Mouse (Mus musculus): ENCODE results near the gene Stpg3. TPM values are rescaled to one million over a fixed set of nuclear protein-coding genes. Genes with fewer than 3 reads are reported as not detected.

Stpg3 gene
- polyA plus RNA-seq (2014; fragmentation: Illumina TruSeq; extraction: RNeasy Lipid Tissue Mini Kit (QIAGEN cat#74804); ENCODE audit: low read depth, low replicate concordance): not detected

GRCm38 (mm10) chr2:25214444-25214843 lies at the start of gene Stpg3:
Gene Stpg3, minus strand, starts transcription at chr2:25214637.

GRCm38 (mm10) chr2:25262291-25262767 lies 47.9 kb upstream of the Stpg3 start, which contains the start of gene Tprn:
Gene Tprn, plus strand, starts transcription at chr2:25262618.

GRCm38 (mm10) chr2:25255284-25255779 lies 40.9 kb upstream of the Stpg3 start, which contains the start of gene Tmem203:
Gene Tmem203, plus strand, starts transcription at chr2:25255439.

GRCm38 (mm10) chr2:25246183-25247072 lies 32.0 kb upstream of the Stpg3 start, which contains the start of gene AL732309.1:
Gene AL732309.1, minus strand, starts transcription at chr2:25246863.

GRCm38 (mm10) chr2:25242101-25242506 lies 27.7 kb upstream of the Stpg3 start, which contains the start of the genes Rnf208 and Cysrt1:
Gene Rnf208, plus strand, starts transcription at chr2:25242255.
Gene Cysrt1, minus strand, starts transcription at chr2:25242452.

GRCm38 (mm10) chr2:25236614-25237013 lies 22.2 kb upstream of the Stpg3 start, which contains the start of gene Rnf224:
Gene Rnf224, minus strand, starts transcription at chr2:25236787.

GRCm38 (mm10) chr2:25234050-25234449 lies 19.6 kb upstream of the Stpg3 start, which contains the start of gene Slc34a3:
Gene Slc34a3, minus strand, starts transcription at chr2:25234364.

GRCm38 (mm10) chr2:25224492-25224765 lies 10.0 kb upstream of the Stpg3 start, which contains the start of gene Tubb4b:
Gene Tubb4b, minus strand, starts transcription at chr2:25224702.

GRCm38 (mm10) chr2:25218445-25218844 lies 4.0 kb upstream of the Stpg3 start, which contains the start of gene Fam166a:
Gene Fam166a, plus strand, starts transcription at chr2:25218745.

GRCm38 (mm10) chr2:25211121-25211670 lies 3.2 kb downstream of the Stpg3 start, which contains the start of gene Nelfb:
Gene Nelfb, minus strand, starts transcription at chr2:25211489.

GRCm38 (mm10) chr2:25196172-25196954 lies 18.1 kb downstream of the Stpg3 start, which contains the start of gene Tor4a:
Gene Tor4a, minus strand, starts transcription at chr2:25196886.

GRCm38 (mm10) chr2:25180478-25180903 lies 33.9 kb downstream of the Stpg3 start, which contains the start of gene Nrarp:
Gene Nrarp, plus strand, starts transcription at chr2:25180758.

Other genes with a start within 250 kb of the Stpg3 start
- gene Mrpl41, start 239.5 kb downstream of the Stpg3 start, polyA plus RNA-seq (2014; fragmentation: Illumina TruSeq; extraction: RNeasy Lipid Tissue Mini Kit (QIAGEN cat#74804); ENCODE audit: low read depth, low replicate concordance): 116 TPM
- gene Pnpla7, start 238.6 kb downstream of the Stpg3 start, polyA plus RNA-seq (2014; fragmentation: Illumina TruSeq; extraction: RNeasy Lipid Tissue Mini Kit (QIAGEN cat#74804); ENCODE audit: low read depth, low replicate concordance): 21.6 TPM
- gene Nsmf, start 160.3 kb downstream of the Stpg3 start, polyA plus RNA-seq (2014; fragmentation: Illumina TruSeq; extraction: RNeasy Lipid Tissue Mini Kit (QIAGEN cat#74804); ENCODE audit: low read depth, low replicate concordance): 27.4 TPM
- gene Entpd8, start 134.3 kb downstream of the Stpg3 start, polyA plus RNA-seq (2014; fragmentation: Illumina TruSeq; extraction: RNeasy Lipid Tissue Mini Kit (QIAGEN cat#74804); ENCODE audit: low read depth, low replicate concordance): not detected
- gene Noxa1, start 119.5 kb downstream of the Stpg3 start, polyA plus RNA-seq (2014; fragmentation: Illumina TruSeq; extraction: RNeasy Lipid Tissue Mini Kit (QIAGEN cat#74804); ENCODE audit: low read depth, low replicate concordance): not detected
- 9.5 TPM for gene Nrarp, start 33.9 kb downstream of the Stpg3 start, polyA plus RNA-seq (2014; fragmentation: Illumina TruSeq; extraction: RNeasy Lipid Tissue Mini Kit (QIAGEN cat#74804); ENCODE audit: low read depth, low replicate concordance)
- gene Tor4a, start 17.8 kb downstream of the Stpg3 start, polyA plus RNA-seq (2014; fragmentation: Illumina TruSeq; extraction: RNeasy Lipid Tissue Mini Kit (QIAGEN cat#74804); ENCODE audit: low read depth, low replicate concordance): 4.8 TPM
- gene Nelfb, start 3.1 kb downstream of the Stpg3 start, polyA plus RNA-seq (2014; fragmentation: Illumina TruSeq; extraction: RNeasy Lipid Tissue Mini Kit (QIAGEN cat#74804); ENCODE audit: low read depth, low replicate concordance): 34.5 TPM
- not detected for gene Fam166a, start 4.1 kb upstream of the Stpg3 start, polyA plus RNA-seq (2014; fragmentation: Illumina TruSeq; extraction: RNeasy Lipid Tissue Mini Kit (QIAGEN cat#74804); ENCODE audit: low read depth, low replicate concordance)
- 275 TPM for gene Tubb4b, start 10.1 kb upstream of the Stpg3 start, polyA plus RNA-seq (2014; fragmentation: Illumina TruSeq; extraction: RNeasy Lipid Tissue Mini Kit (QIAGEN cat#74804); ENCODE audit: low read depth, low replicate concordance)
- gene Slc34a3, start 19.7 kb upstream of the Stpg3 start, polyA plus RNA-seq (2014; fragmentation: Illumina TruSeq; extraction: RNeasy Lipid Tissue Mini Kit (QIAGEN cat#74804); ENCODE audit: low read depth, low replicate concordance): not detected
- gene Rnf224, start 22.1 kb upstream of the Stpg3 start, polyA plus RNA-seq (2014; fragmentation: Illumina TruSeq; extraction: RNeasy Lipid Tissue Mini Kit (QIAGEN cat#74804); ENCODE audit: low read depth, low replicate concordance): not detected
- not detected for gene Rnf208, start 27.6 kb upstream of the Stpg3 start, polyA plus RNA-seq (2014; fragmentation: Illumina TruSeq; extraction: RNeasy Lipid Tissue Mini Kit (QIAGEN cat#74804); ENCODE audit: low read depth, low replicate concordance)
- not detected for gene Cysrt1, start 27.8 kb upstream of the Stpg3 start, polyA plus RNA-seq (2014; fragmentation: Illumina TruSeq; extraction: RNeasy Lipid Tissue Mini Kit (QIAGEN cat#74804); ENCODE audit: low read depth, low replicate concordance)
- gene AL732309.1, start 32.2 kb upstream of the Stpg3 start, polyA plus RNA-seq (2014; fragmentation: Illumina TruSeq; extraction: RNeasy Lipid Tissue Mini Kit (QIAGEN cat#74804); ENCODE audit: low read depth, low replicate concordance): 6.4 TPM
- gene Tmem203, start 40.8 kb upstream of the Stpg3 start, polyA plus RNA-seq (2014; fragmentation: Illumina TruSeq; extraction: RNeasy Lipid Tissue Mini Kit (QIAGEN cat#74804); ENCODE audit: low read depth, low replicate concordance): 9.8 TPM
- 3.3 TPM for gene Tprn, start 48.0 kb upstream of the Stpg3 start, polyA plus RNA-seq (2014; fragmentation: Illumina TruSeq; extraction: RNeasy Lipid Tissue Mini Kit (QIAGEN cat#74804); ENCODE audit: low read depth, low replicate concordance)
- 49.1 TPM for gene Ssna1, start 57.8 kb upstream of the Stpg3 start, polyA plus RNA-seq (2014; fragmentation: Illumina TruSeq; extraction: RNeasy Lipid Tissue Mini Kit (QIAGEN cat#74804); ENCODE audit: low read depth, low replicate concordance)
- 42.7 TPM for gene Anapc2, start 57.8 kb upstream of the Stpg3 start, polyA plus RNA-seq (2014; fragmentation: Illumina TruSeq; extraction: RNeasy Lipid Tissue Mini Kit (QIAGEN cat#74804); ENCODE audit: low read depth, low replicate concordance)
- gene Tmem210, start 73.5 kb upstream of the Stpg3 start, polyA plus RNA-seq (2014; fragmentation: Illumina TruSeq; extraction: RNeasy Lipid Tissue Mini Kit (QIAGEN cat#74804); ENCODE audit: low read depth, low replicate concordance): not detected
- gene Lrrc26, start 75.3 kb upstream of the Stpg3 start, polyA plus RNA-seq (2014; fragmentation: Illumina TruSeq; extraction: RNeasy Lipid Tissue Mini Kit (QIAGEN cat#74804); ENCODE audit: low read depth, low replicate concordance): not detected
- not detected for gene Grin1, start 104.5 kb upstream of the Stpg3 start, polyA plus RNA-seq (2014; fragmentation: Illumina TruSeq; extraction: RNeasy Lipid Tissue Mini Kit (QIAGEN cat#74804); ENCODE audit: low read depth, low replicate concordance)
- gene Man1b1, start 117.7 kb upstream of the Stpg3 start, polyA plus RNA-seq (2014; fragmentation: Illumina TruSeq; extraction: RNeasy Lipid Tissue Mini Kit (QIAGEN cat#74804); ENCODE audit: low read depth, low replicate concordance): 21.4 TPM
- 6.7 TPM for gene Dpp7, start 141.7 kb upstream of the Stpg3 start, polyA plus RNA-seq (2014; fragmentation: Illumina TruSeq; extraction: RNeasy Lipid Tissue Mini Kit (QIAGEN cat#74804); ENCODE audit: low read depth, low replicate concordance)
- 8.8 TPM for gene Uap1l1, start 151.0 kb upstream of the Stpg3 start, polyA plus RNA-seq (2014; fragmentation: Illumina TruSeq; extraction: RNeasy Lipid Tissue Mini Kit (QIAGEN cat#74804); ENCODE audit: low read depth, low replicate concordance)
- not detected for gene Sapcd2, start 157.7 kb upstream of the Stpg3 start, polyA plus RNA-seq (2014; fragmentation: Illumina TruSeq; extraction: RNeasy Lipid Tissue Mini Kit (QIAGEN cat#74804); ENCODE audit: low read depth, low replicate concordance)
- 16.2 TPM for gene Entpd2, start 181.2 kb upstream of the Stpg3 start, polyA plus RNA-seq (2014; fragmentation: Illumina TruSeq; extraction: RNeasy Lipid Tissue Mini Kit (QIAGEN cat#74804); ENCODE audit: low read depth, low replicate concordance)
- gene Npdc1, start 184.7 kb upstream of the Stpg3 start, polyA plus RNA-seq (2014; fragmentation: Illumina TruSeq; extraction: RNeasy Lipid Tissue Mini Kit (QIAGEN cat#74804); ENCODE audit: low read depth, low replicate concordance): 36.7 TPM
- not detected for gene Fut7, start 208.6 kb upstream of the Stpg3 start, polyA plus RNA-seq (2014; fragmentation: Illumina TruSeq; extraction: RNeasy Lipid Tissue Mini Kit (QIAGEN cat#74804); ENCODE audit: low read depth, low replicate concordance)
- gene Abca2, start 214.1 kb upstream of the Stpg3 start, polyA plus RNA-seq (2014; fragmentation: Illumina TruSeq; extraction: RNeasy Lipid Tissue Mini Kit (QIAGEN cat#74804); ENCODE audit: low read depth, low replicate concordance): 33.3 TPM
- 1.3 TPM for gene Clic3, start 242.2 kb upstream of the Stpg3 start, polyA plus RNA-seq (2014; fragmentation: Illumina TruSeq; extraction: RNeasy Lipid Tissue Mini Kit (QIAGEN cat#74804); ENCODE audit: low read depth, low replicate concordance)
- 27.9 TPM for gene Paxx, start 246.5 kb upstream of the Stpg3 start, polyA plus RNA-seq (2014; fragmentation: Illumina TruSeq; extraction: RNeasy Lipid Tissue Mini Kit (QIAGEN cat#74804); ENCODE audit: low read depth, low replicate concordance)

Data from heart, adult 10 weeks (tissue).